Mouse (Mus musculus): ENCODE measurements at regions not wholly inside any gene's neighbourhood (a gene's known extent, or its start where the extent isn't known, plus 50 kb on each side); places are given as distances from the start of the nearest gene placed in this dataset.
"Not testable (repeated sequence)": the region's sequence is repeated elsewhere in the genome, so short reads cannot be mapped to it uniquely, and the experiment has no call there.

- no peaks in the 10 kb centered on the region for H3K4me1 ChIP-seq (ENCODE audit: control insufficient read depth, insufficient read depth, low read length)
- no peak overlapping the region for H3K4me3 ChIP-seq (replicated peaks; ENCODE audit: control insufficient read depth, low read depth, low read length)
- no peak overlapping the region for H3K27ac ChIP-seq (ENCODE audit: control insufficient read depth, insufficient read depth, low read depth, low read length, poor library complexity)
- 78% methylated on average over 3 of the region's 3 CpGs for WGBS
- TF ChIP-seq CTCF (IDR thresholded peaks at IDR 0.05; ENCODE audit: control insufficient read depth, insufficient read depth, low read length) (no peak), POLR2A (IDR thresholded peaks at IDR 0.05; ENCODE audit: borderline replicate concordance, control insufficient read depth, low read depth, low read length) (no peak)
These were observed 77.6 kb upstream of the Fam78b start for GRCm38 (mm10) chr1:166923713-166923975.

GRCm38 (mm10) chr1:166924126-166924525, 77.1 kb upstream of the Fam78b start:
- 83% methylated on average over 2 of the region's 2 CpGs for WGBS
- Histone ChIP-seq H3K4me3 (replicated peaks; ENCODE audit: control insufficient read depth, low read depth, low read length) (no peak overlapping the region), H3K27ac (ENCODE audit: control insufficient read depth, insufficient read depth, low read depth, low read length, poor library complexity) (no peak overlapping the region), H3K4me1 (ENCODE audit: control insufficient read depth, insufficient read depth, low read length) (no peaks in the 10 kb centered on the region)
- TF ChIP-seq POLR2A (IDR thresholded peaks at IDR 0.05; ENCODE audit: borderline replicate concordance, control insufficient read depth, low read depth, low read length) (no peak), CTCF (IDR thresholded peaks at IDR 0.05; ENCODE audit: control insufficient read depth, insufficient read depth, low read length) (no peak)

GRCm38 (mm10) chr1:166926078-166926477, 75.1 kb upstream of the Fam78b start:
- Histone ChIP-seq H3K27ac (ENCODE audit: control insufficient read depth, insufficient read depth, low read depth, low read length, poor library complexity) (no peak overlapping the region), H3K4me3 (replicated peaks; ENCODE audit: control insufficient read depth, low read depth, low read length) (no peak overlapping the region), H3K4me1 (ENCODE audit: control insufficient read depth, insufficient read depth, low read length) (no peaks in the 10 kb centered on the region)
- 44% methylated on average over 4 of the region's 4 CpGs for WGBS
- TF ChIP-seq CTCF (IDR thresholded peaks at IDR 0.05; ENCODE audit: control insufficient read depth, insufficient read depth, low read length) (no peak), POLR2A (IDR thresholded peaks at IDR 0.05; ENCODE audit: borderline replicate concordance, control insufficient read depth, low read depth, low read length) (no peak)

- WGBS, result 62% methylated on average over 9 of the region's 9 CpGs
- H3K4me3 ChIP-seq (replicated peaks; ENCODE audit: control insufficient read depth, low read depth, low read length); H3K4me1 ChIP-seq (ENCODE audit: control insufficient read depth, insufficient read depth, low read length); H3K27ac ChIP-seq (ENCODE audit: control insufficient read depth, insufficient read depth, low read depth, low read length, poor library complexity): not testable (repeated sequence)
These were observed 61.5 kb upstream of the Fam78b start for GRCm38 (mm10) chr1:166939744-166940143.

GRCm38 (mm10) chr1:166940146-166941076, 60.8 kb upstream of the Fam78b start:
- 47% methylated on average over 31 of the region's 31 CpGs for WGBS
- H3K4me3 ChIP-seq (replicated peaks; ENCODE audit: control insufficient read depth, low read depth, low read length), result not testable (repeated sequence)

GRCm38 (mm10) chr1:166942201-166942600, 59.0 kb upstream of the Fam78b start:
- H3K27ac ChIP-seq (ENCODE audit: control insufficient read depth, insufficient read depth, low read depth, low read length, poor library complexity), result no peak overlapping the region
- WGBS, result 41% methylated on average over 1 of the region's 1 CpGs
- no peak overlapping the region for H3K4me3 ChIP-seq (replicated peaks; ENCODE audit: control insufficient read depth, low read depth, low read length)

More at GRCm38 (mm10) chr1:166940146-166941076, 60.8 kb upstream of the Fam78b start:
- not testable (repeated sequence) for H3K27ac ChIP-seq (ENCODE audit: control insufficient read depth, insufficient read depth, low read depth, low read length, poor library complexity); H3K4me1 ChIP-seq (ENCODE audit: control insufficient read depth, insufficient read depth, low read length)

GRCm38 (mm10) chr1:166944540-166944939, 56.7 kb upstream of the Fam78b start:
- no peak overlapping the region for H3K4me3 ChIP-seq (replicated peaks; ENCODE audit: control insufficient read depth, low read depth, low read length)
- no peak for TF ChIP-seq POLR2A (IDR thresholded peaks at IDR 0.05; ENCODE audit: borderline replicate concordance, control insufficient read depth, low read depth, low read length)
- no peak for TF ChIP-seq CTCF (IDR thresholded peaks at IDR 0.05; ENCODE audit: control insufficient read depth, insufficient read depth, low read length)
- 77% methylated on average over 7 of the region's 7 CpGs for WGBS
- H3K27ac ChIP-seq (ENCODE audit: control insufficient read depth, insufficient read depth, low read depth, low read length, poor library complexity), result no peak overlapping the region
- no peaks in the 10 kb centered on the region for H3K4me1 ChIP-seq (ENCODE audit: control insufficient read depth, insufficient read depth, low read length)

More at GRCm38 (mm10) chr1:166942201-166942600, 59.0 kb upstream of the Fam78b start:
- TF ChIP-seq POLR2A (IDR thresholded peaks at IDR 0.05; ENCODE audit: borderline replicate concordance, control insufficient read depth, low read depth, low read length) (no peak), CTCF (IDR thresholded peaks at IDR 0.05; ENCODE audit: control insufficient read depth, insufficient read depth, low read length) (no peak)
- no peaks in the 10 kb centered on the region for H3K4me1 ChIP-seq (ENCODE audit: control insufficient read depth, insufficient read depth, low read length)

- no peak for TF ChIP-seq POLR2A (IDR thresholded peaks at IDR 0.05; ENCODE audit: borderline replicate concordance, control insufficient read depth, low read depth, low read length)
- TF ChIP-seq CTCF (IDR thresholded peaks at IDR 0.05; ENCODE audit: control insufficient read depth, insufficient read depth, low read length), result no peak
- 34% methylated on average over 15 of the region's 15 CpGs for WGBS
- no peak overlapping the region for H3K4me3 ChIP-seq (replicated peaks; ENCODE audit: control insufficient read depth, low read depth, low read length)
- no peak overlapping the region for H3K27ac ChIP-seq (ENCODE audit: control insufficient read depth, insufficient read depth, low read depth, low read length, poor library complexity)
- H3K4me1 ChIP-seq (ENCODE audit: control insufficient read depth, insufficient read depth, low read length), result no peaks in the 10 kb centered on the region
These were observed 53.1 kb upstream of the Fam78b start for GRCm38 (mm10) chr1:166947844-166948702.
